Mouse (Mus musculus) G1E (cell line): ENCODE measurements at regions not wholly inside any gene's neighbourhood (a gene's known extent, or its start where the extent isn't known, plus 50 kb on each side); places are given as distances from the start of the nearest gene placed in this dataset.

Source experiments
- ATAC-seq: 2 replicates; pipeline ENCODE4 v1.8.0; 2016; ENCODE audit warnings: mild to moderate bottlenecking; ENCODE audit not compliant: insufficient number of reproducible peaks, poor library complexity, low FRiP score, severe bottlenecking; ENCODE audit errors: extremely low read depth
- DNase-seq: peaks from one replicate; pipeline ENCODE4 v3.0.0; 2012; ENCODE audit warnings: low spot score
- H3K27me3 ChIP-seq: 2 replicates; pipeline ENCODE4 v1.6.1; 2012; ENCODE audit warnings: mild to moderate bottlenecking, low read length, inconsistent platforms; ENCODE audit not compliant: insufficient read depth
- H3K36me3 ChIP-seq: replicated peaks from 2 replicates; pipeline ENCODE3; 2012; ENCODE audit warnings: mild to moderate bottlenecking, inconsistent platforms
- H3K4me1 ChIP-seq: 2 replicates; pipeline ENCODE4 v1.6.1; 2012; ENCODE audit warnings: low read depth, low read length, inconsistent platforms, mixed read lengths; ENCODE audit not compliant: insufficient read depth
- H3K4me3 ChIP-seq: 2 replicates; pipeline ENCODE4 v1.5.1; 2012; ENCODE audit warnings: low read depth, mild to moderate bottlenecking, inconsistent platforms, low read length, moderate library complexity, mixed read lengths
- H3K9me3 ChIP-seq: replicated peaks from 2 replicates; pipeline ENCODE4 v1.6.1; 2012; ENCODE audit warnings: inconsistent platforms
- CTCF ChIP-seq: IDR thresholded peaks from 2 replicates; pipeline ENCODE4 v1.5.1; 2012; ENCODE audit warnings: low read depth, low read length, inconsistent platforms, mixed read lengths
- GATA1 ChIP-seq: IDR thresholded peaks from 2 replicates; pipeline ENCODE4 v1.6.1; 2012; ENCODE audit warnings: borderline replicate concordance, low read length, inconsistent platforms, mixed read lengths
- GATA2 ChIP-seq: IDR thresholded peaks from 2 replicates; pipeline ENCODE4 v1.6.1; 2012; ENCODE audit warnings: low read depth, low read length, inconsistent platforms, borderline replicate concordance
- POLR2AphosphoS5 ChIP-seq: IDR thresholded peaks from 2 replicates; pipeline ENCODE4 v1.6.1; 2012; ENCODE audit warnings: low read depth, low read length, inconsistent platforms; ENCODE audit not compliant: insufficient replicate concordance
- TAL1 ChIP-seq: conservative IDR thresholded peaks from 2 replicates; pipeline ENCODE4 v1.6.1; 2012; ENCODE audit warnings: low read depth, low read length, inconsistent platforms, mixed read lengths

- DNase-seq, result no peak
- Histone ChIP-seq H3K27me3 (no peaks in the 10 kb centered on the region), H3K36me3 (no peaks in the 10 kb centered on the region), H3K4me3 (no peak overlapping the region), H3K4me1 (no peaks in the 10 kb centered on the region), H3K9me3 (peaks cover 85% of the 10 kb centered on the region)
- ATAC-seq, result no peak
- TF ChIP-seq CTCF (no peak), GATA1 (no peak), GATA2 (no peak), POLR2AphosphoS5 (no peak), TAL1 (no peak)
Measured at GRCm38 (mm10) chr4:142622151-142622861, 383.1 kb upstream of the Kazn start.

- H3K27me3 ChIP-seq, result no peaks in the 10 kb centered on the region
- no peaks in the 10 kb centered on the region for H3K36me3 ChIP-seq
- no peak overlapping the region for H3K4me3 ChIP-seq
- H3K4me1 ChIP-seq, result no peaks in the 10 kb centered on the region
- peaks cover 81% of the 10 kb centered on the region for H3K9me3 ChIP-seq
- ATAC-seq, result no peak
- TF ChIP-seq CTCF, result no peak
- TF ChIP-seq POLR2AphosphoS5, result no peak
- no peak for TF ChIP-seq TAL1
- TF ChIP-seq GATA2, result no peak
- TF ChIP-seq GATA1, result no peak
- no peak for DNase-seq
Measured at GRCm38 (mm10) chr4:142619396-142619795, 380.2 kb upstream of the Kazn start.

DNA sequence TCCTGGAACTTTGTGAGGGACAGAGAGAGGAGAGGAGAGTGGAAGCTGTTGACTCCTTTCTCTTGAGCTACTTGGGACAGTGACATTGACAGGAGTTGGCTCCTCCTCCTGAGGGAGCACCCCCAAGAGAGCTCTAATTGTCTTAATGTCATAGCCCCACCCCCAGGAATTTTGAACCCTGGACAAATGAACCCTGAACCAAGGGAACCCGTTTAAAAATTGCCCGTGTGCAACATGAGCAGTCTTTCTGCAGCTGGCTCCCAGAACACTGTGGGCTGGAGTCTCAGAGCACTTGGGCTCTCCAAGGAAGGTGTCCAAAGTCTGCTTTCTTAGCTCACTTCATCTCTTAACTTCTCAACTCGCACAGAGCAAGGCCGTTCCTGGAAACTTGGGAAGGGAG is 379.6 kb upstream of the Kazn start:
- ATAC-seq, result no peak

DNA sequence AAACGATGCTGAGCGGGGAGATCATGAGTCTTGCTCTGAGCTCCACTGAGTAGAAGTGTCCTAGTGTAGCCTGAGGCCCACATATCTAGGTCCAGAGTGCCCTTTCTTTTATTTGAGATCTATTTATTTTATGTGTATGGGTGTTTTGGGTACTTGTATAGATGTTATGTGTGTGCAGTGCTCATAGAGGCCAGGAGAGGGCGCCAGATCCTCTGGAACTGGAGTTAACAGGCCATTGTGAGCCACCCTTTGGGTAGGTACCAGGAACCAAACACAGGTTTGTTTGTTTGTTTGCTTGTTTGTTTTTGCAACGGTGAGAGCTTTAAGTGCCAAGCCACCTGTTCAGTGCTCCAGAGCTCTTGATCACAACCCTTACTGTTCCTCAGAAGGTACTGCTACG is 378.5 kb upstream of the Kazn start:
- no peak for TF ChIP-seq CTCF
- TF ChIP-seq POLR2AphosphoS5, result no peak
- TF ChIP-seq TAL1, result no peak
- TF ChIP-seq GATA2, result no peak
- no peak for TF ChIP-seq GATA1
- Histone ChIP-seq H3K36me3 (no peaks in the 10 kb centered on the region), H3K4me3 (no peak overlapping the region), H3K9me3 (peaks cover 80% of the 10 kb centered on the region), H3K4me1 (no peaks in the 10 kb centered on the region), H3K27me3 (no peaks in the 10 kb centered on the region)
- DNase-seq, result no peak
- no peak for ATAC-seq

More for the DNA sequence above, 379.6 kb upstream of the Kazn start:
- Histone ChIP-seq H3K4me1 (no peaks in the 10 kb centered on the region), H3K36me3 (no peaks in the 10 kb centered on the region), H3K4me3 (no peak overlapping the region), H3K9me3 (peaks cover 80% of the 10 kb centered on the region), H3K27me3 (no peaks in the 10 kb centered on the region)
- no peak for TF ChIP-seq CTCF
- no peak for DNase-seq

DNA sequence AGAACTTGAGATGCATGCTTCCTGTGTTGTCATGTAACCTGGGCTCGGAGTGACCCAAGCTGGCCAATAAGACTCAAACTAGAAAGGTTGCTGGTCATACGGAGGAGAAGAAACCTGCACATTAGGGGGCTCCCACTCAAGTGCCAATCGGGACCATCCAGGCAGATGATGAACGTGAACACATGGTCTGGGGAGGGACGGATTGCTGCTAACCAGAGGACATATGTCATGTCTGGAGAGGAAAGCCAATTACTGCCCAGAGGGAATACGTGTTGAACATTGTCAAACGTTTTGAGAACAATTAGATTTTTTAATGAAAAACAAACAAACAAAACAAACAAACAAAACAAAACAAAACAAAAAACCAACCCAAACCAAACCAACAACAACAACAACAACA is 377.7 kb upstream of the Kazn start:
- no peak overlapping the region for H3K4me3 ChIP-seq
- peaks cover 75% of the 10 kb centered on the region for H3K9me3 ChIP-seq
- ATAC-seq (no peak), DNase-seq (no peak)
- H3K36me3 ChIP-seq, result no peaks in the 10 kb centered on the region
- no peaks in the 10 kb centered on the region for H3K27me3 ChIP-seq
- H3K4me1 ChIP-seq, result no peaks in the 10 kb centered on the region
- TF ChIP-seq TAL1, result no peak
- TF ChIP-seq GATA2, result no peak
- no peak for TF ChIP-seq POLR2AphosphoS5
- TF ChIP-seq CTCF, result no peak
- no peak for TF ChIP-seq GATA1

- H3K27me3 ChIP-seq, result no peaks in the 10 kb centered on the region
- H3K36me3 ChIP-seq, result no peaks in the 10 kb centered on the region
- ATAC-seq, result no peak
- DNase-seq, result no peak
- no peak overlapping the region for H3K4me3 ChIP-seq
- H3K4me1 ChIP-seq, result no peaks in the 10 kb centered on the region
- TF ChIP-seq TAL1 (no peak), GATA2 (no peak), GATA1 (no peak), POLR2AphosphoS5 (no peak), CTCF (no peak)
- peaks cover 68% of the 10 kb centered on the region for H3K9me3 ChIP-seq
Measured at GRCm38 (mm10) chr4:142605098-142605497, 365.9 kb upstream of the Kazn start.

- H3K4me3 ChIP-seq, result no peak overlapping the region
- H3K9me3 ChIP-seq, result peaks cover 46% of the 10 kb centered on the region
- no peaks in the 10 kb centered on the region for H3K27me3 ChIP-seq
- no peak for TF ChIP-seq GATA2
- no peak for TF ChIP-seq CTCF
- ATAC-seq, result no peak
- no peaks in the 10 kb centered on the region for H3K36me3 ChIP-seq
- DNase-seq, result no peak
- H3K4me1 ChIP-seq, result no peaks in the 10 kb centered on the region
Measured at GRCm38 (mm10) chr4:142597214-142597613, 358.0 kb upstream of the Kazn start.
